Mouse (Mus musculus): ENCODE measurements around the gene Camta1. TPM values are rescaled to one million over a fixed set of nuclear protein-coding genes. Genes with fewer than 3 reads are reported as not detected.

Gene Camta1
- polyA plus RNA-seq, 1 experiment from 2014 or later = 77.1 TPM

- no peak for ATAC-seq (ENCODE audit: insufficient number of reproducible peaks, low FRiP score, low TSS enrichment, low read depth)
- no peaks in the 10 kb centered on the region for H3K27me3 ChIP-seq
- H3K4me2 ChIP-seq (replicated peaks) = no peak overlapping the region
- H3K27ac ChIP-seq (replicated peaks) = no peak overlapping the region
- WGBS = 73% methylated on average over 8 of the region's 8 CpGs
- peaks cover 4% of the 10 kb centered on the region; the same call in 1 of the 2 replicates for H3K4me1 ChIP-seq
- H3K4me3 ChIP-seq (replicated peaks) = no peak overlapping the region
- no peaks in the 10 kb centered on the region for H3K36me3 ChIP-seq
- H3K9me3 ChIP-seq (replicated peaks) = no peaks in the 10 kb centered on the region
- no peak overlapping the region for H3K9ac ChIP-seq
Measured at GRCm38 (mm10) chr4:151709269-151709668, 152.4 kb downstream of the Camta1 start.

- Histone ChIP-seq H3K4me1 (no peaks in the 10 kb centered on the region), H3K36me3 (no peaks in the 10 kb centered on the region), H3K27ac (replicated peaks) (no peak overlapping the region), H3K9ac (no peak overlapping the region), H3K4me2 (replicated peaks) (no peak overlapping the region), H3K4me3 (replicated peaks) (no peak overlapping the region), H3K27me3 (no peaks in the 10 kb centered on the region), H3K9me3 (replicated peaks) (no peaks in the 10 kb centered on the region)
- 85% methylated on average over 14 of the region's 14 CpGs for WGBS
- ATAC-seq (ENCODE audit: insufficient number of reproducible peaks, low FRiP score, low TSS enrichment, low read depth) = no peak
Measured at GRCm38 (mm10) chr4:151703069-151703735, 158.5 kb downstream of the Camta1 start.

GRCm38 (mm10) chr4:151702463-151702862 lies 159.2 kb downstream of the Camta1 start:
- ATAC-seq (ENCODE audit: insufficient number of reproducible peaks, low FRiP score, low TSS enrichment, low read depth) = no peak
- no peaks in the 10 kb centered on the region for H3K4me1 ChIP-seq
- WGBS = 88% methylated on average over 11 of the region's 11 CpGs
- H3K27me3 ChIP-seq = no peaks in the 10 kb centered on the region
- no peak overlapping the region for H3K4me2 ChIP-seq (replicated peaks)
- H3K36me3 ChIP-seq = no peaks in the 10 kb centered on the region
- no peak overlapping the region for H3K9ac ChIP-seq
- H3K9me3 ChIP-seq (replicated peaks) = no peaks in the 10 kb centered on the region
- H3K4me3 ChIP-seq (replicated peaks) = no peak overlapping the region
- no peak overlapping the region for H3K27ac ChIP-seq (replicated peaks)

- no peaks in the 10 kb centered on the region for H3K36me3 ChIP-seq
- WGBS = 82% methylated on average over 11 of the region's 11 CpGs
- no peak for ATAC-seq (ENCODE audit: insufficient number of reproducible peaks, low FRiP score, low TSS enrichment, low read depth)
Measured at GRCm38 (mm10) chr4:151695984-151696383, 165.7 kb downstream of the Camta1 start.

GRCm38 (mm10) chr4:151694531-151694930 lies 167.1 kb downstream of the Camta1 start:
- Histone ChIP-seq H3K9ac (no peak overlapping the region), H3K9me3 (replicated peaks) (no peaks in the 10 kb centered on the region), H3K4me1 (no peaks in the 10 kb centered on the region), H3K27me3 (no peaks in the 10 kb centered on the region), H3K4me3 (replicated peaks) (no peak overlapping the region), H3K36me3 (no peaks in the 10 kb centered on the region), H3K4me2 (replicated peaks) (no peak overlapping the region), H3K27ac (replicated peaks) (no peak overlapping the region)
- ATAC-seq (ENCODE audit: insufficient number of reproducible peaks, low FRiP score, low TSS enrichment, low read depth) = no peak
- WGBS = 88% methylated on average over 7 of the region's 7 CpGs

More at GRCm38 (mm10) chr4:151695984-151696383, 165.7 kb downstream of the Camta1 start:
- H3K27ac ChIP-seq (replicated peaks) = no peak overlapping the region
- no peaks in the 10 kb centered on the region for H3K4me1 ChIP-seq
- no peaks in the 10 kb centered on the region for H3K9me3 ChIP-seq (replicated peaks)
- no peak overlapping the region for H3K4me2 ChIP-seq (replicated peaks)
- H3K9ac ChIP-seq = no peak overlapping the region
- no peaks in the 10 kb centered on the region for H3K27me3 ChIP-seq
- no peak overlapping the region for H3K4me3 ChIP-seq (replicated peaks)

- ATAC-seq (ENCODE audit: insufficient number of reproducible peaks, low FRiP score, low TSS enrichment, low read depth) = no peak
- H3K9me3 ChIP-seq (replicated peaks) = no peaks in the 10 kb centered on the region
- no peaks in the 10 kb centered on the region for H3K27me3 ChIP-seq
- 90% methylated on average over 3 of the region's 3 CpGs for WGBS
- H3K9ac ChIP-seq = no peak overlapping the region
- H3K4me2 ChIP-seq (replicated peaks) = no peak overlapping the region
- H3K4me1 ChIP-seq = no peaks in the 10 kb centered on the region
- H3K27ac ChIP-seq (replicated peaks) = no peak overlapping the region
- no peak overlapping the region for H3K4me3 ChIP-seq (replicated peaks)
- H3K36me3 ChIP-seq = no peaks in the 10 kb centered on the region
Measured at GRCm38 (mm10) chr4:151694047-151694446, 167.6 kb downstream of the Camta1 start.

GRCm38 (mm10) chr4:151690041-151690440 lies 171.6 kb downstream of the Camta1 start:
- H3K4me1 ChIP-seq = no peaks in the 10 kb centered on the region
- no peak for ATAC-seq (ENCODE audit: insufficient number of reproducible peaks, low FRiP score, low TSS enrichment, low read depth)
- H3K9ac ChIP-seq = no peak overlapping the region
- no peaks in the 10 kb centered on the region for H3K9me3 ChIP-seq (replicated peaks)
- H3K36me3 ChIP-seq = no peaks in the 10 kb centered on the region
- no peak overlapping the region for H3K27ac ChIP-seq (replicated peaks)
- no peak overlapping the region for H3K4me3 ChIP-seq (replicated peaks)
- no peak overlapping the region for H3K4me2 ChIP-seq (replicated peaks)
- WGBS = 75% methylated on average over 12 of the region's 12 CpGs
- H3K27me3 ChIP-seq = no peaks in the 10 kb centered on the region

GRCm38 (mm10) chr4:151688206-151688605 lies 173.5 kb downstream of the Camta1 start:
- Histone ChIP-seq H3K4me3 (replicated peaks) (no peak overlapping the region), H3K27ac (replicated peaks) (no peak overlapping the region), H3K27me3 (no peaks in the 10 kb centered on the region), H3K9me3 (replicated peaks) (no peaks in the 10 kb centered on the region), H3K4me1 (no peaks in the 10 kb centered on the region), H3K9ac (no peak overlapping the region), H3K36me3 (no peaks in the 10 kb centered on the region), H3K4me2 (replicated peaks) (no peak overlapping the region)
- 77% methylated on average over 5 of the region's 5 CpGs for WGBS
- ATAC-seq (ENCODE audit: insufficient number of reproducible peaks, low FRiP score, low TSS enrichment, low read depth) = no peak

GRCm38 (mm10) chr4:151684596-151684995 lies 177.1 kb downstream of the Camta1 start:
- Histone ChIP-seq H3K9ac (no peak overlapping the region), H3K4me1 (no peaks in the 10 kb centered on the region), H3K4me2 (replicated peaks) (no peak overlapping the region), H3K4me3 (replicated peaks) (no peak overlapping the region), H3K9me3 (replicated peaks) (no peaks in the 10 kb centered on the region), H3K27me3 (no peaks in the 10 kb centered on the region), H3K36me3 (no peaks in the 10 kb centered on the region), H3K27ac (replicated peaks) (no peak overlapping the region)
- no peak for ATAC-seq (ENCODE audit: insufficient number of reproducible peaks, low FRiP score, low TSS enrichment, low read depth)
- 88% methylated on average over 7 of the region's 7 CpGs for WGBS

GRCm38 (mm10) chr4:151682831-151683488 lies 178.7 kb downstream of the Camta1 start:
- Histone ChIP-seq H3K9ac (no peak overlapping the region), H3K27ac (replicated peaks) (no peak overlapping the region), H3K4me2 (replicated peaks) (no peak overlapping the region), H3K27me3 (no peaks in the 10 kb centered on the region), H3K9me3 (replicated peaks) (0 out of 2 replicates have a peak, but pooled peaks cover 4% of the 10 kb centered on the region), H3K4me1 (no peaks in the 10 kb centered on the region), H3K36me3 (no peaks in the 10 kb centered on the region), H3K4me3 (replicated peaks) (no peak overlapping the region)
- no peak for ATAC-seq (ENCODE audit: insufficient number of reproducible peaks, low FRiP score, low TSS enrichment, low read depth)
- WGBS = 70% methylated on average over 12 of the region's 12 CpGs

- H3K4me3 ChIP-seq (replicated peaks) = no peak overlapping the region
- ATAC-seq (ENCODE audit: insufficient number of reproducible peaks, low FRiP score, low TSS enrichment, low read depth) = no peak
- H3K4me1 ChIP-seq = no peaks in the 10 kb centered on the region
- H3K27me3 ChIP-seq = no peaks in the 10 kb centered on the region; the same call in 1 of the 2 replicates
- H3K36me3 ChIP-seq = no peaks in the 10 kb centered on the region
- no peak overlapping the region for H3K9ac ChIP-seq
- 65% methylated on average over 13 of the region's 13 CpGs for WGBS
- H3K4me2 ChIP-seq (replicated peaks) = no peak overlapping the region
- H3K9me3 ChIP-seq (replicated peaks) = no peaks in the 10 kb centered on the region
- no peak overlapping the region for H3K27ac ChIP-seq (replicated peaks)
Measured at GRCm38 (mm10) chr4:151672452-151672851, 189.2 kb downstream of the Camta1 start.
